Comparison of ENCODE assay signal across 22 mouse cellular contexts in the genomic region with DNA sequence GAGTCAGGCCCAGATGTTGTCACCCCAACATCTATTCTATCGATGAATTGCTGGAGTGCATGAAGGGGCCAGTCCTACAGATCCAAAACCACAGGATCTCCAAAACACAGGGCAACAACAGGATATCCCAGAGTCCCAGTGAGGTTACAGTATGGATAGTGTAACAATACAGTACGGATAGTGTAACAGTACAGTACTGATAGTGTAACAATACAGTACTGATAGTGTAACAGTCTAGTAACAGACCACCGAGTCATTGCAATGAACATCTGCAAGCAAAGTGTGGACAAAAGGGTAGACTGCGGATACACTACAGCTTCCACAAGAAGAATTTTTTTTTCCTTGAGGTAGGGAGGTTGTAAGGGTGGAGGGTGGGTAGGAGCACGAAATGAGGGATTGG. TPM values are rescaled to one million over a fixed set of nuclear protein-coding genes. Genes with fewer than 3 reads are reported as not detected.
DNase-seq lines count a peak whose midpoint lies in the region; ATAC-seq and TF ChIP-seq lines count a peak whose summit lies in the region.
"Had no signal": no experiment of that assay in that cellular context is flagged by ENCODE, and none has a peak within 500 bp of the region (broad histone marks: within the 10 kb centered on the region; RNA-seq: fewer than 3 reads in every experiment).

No protein-coding gene starts in this region.

- no peaks in the 10 kb centered on the region for H3K9me3 ChIP-seq in liver, embryonic 13.5 days (replicated peaks)
- no peaks in the 10 kb centered on the region for H3K9me3 ChIP-seq in liver, embryonic 11.5 days (ENCODE audit: control insufficient read depth, low read length)
- no peaks in the 10 kb centered on the region for H3K9me3 ChIP-seq in megakaryocyte, embryonic 14.5 days
- H3K9me3 ChIP-seq in MEL (replicated peaks; ENCODE audit: insufficient read depth, low read length), result no peaks in the 10 kb centered on the region
- H3K9me3 ChIP-seq: embryonic facial prominence, embryonic 10.5 days; embryonic facial prominence, embryonic 12.5 days; forebrain, embryonic 13.5 days; forebrain, embryonic 15.5 days had no signal

- 56% methylated on average over 5 of the region's 5 CpGs for WGBS in liver, embryonic 13.5 days (ENCODE audit: insufficient replicate concordance)
- WGBS in liver, embryonic 11.5 days, result 78% methylated on average over 5 of the region's 5 CpGs

- no peak for DNase-seq in liver, embryonic 13.5 days
- DNase-seq in liver, embryonic 11.5 days (ENCODE audit: low spot score), result no peak
- DNase-seq in MEL (ENCODE audit: low read depth, low spot score), result no peak
- no peak for DNase-seq in adrenal gland, adult (ENCODE audit: inconsistent age in 2 of 2, low spot score in 1 of 2)
- DNase-seq: adrenal gland, adult 2 months; adrenal gland, postnatal 10 days; adrenal gland, postnatal 25 days; cerebellum, adult 11 months; cerebellum, adult 18-20 months; cerebellum, adult 8-10 months; cerebellum, postnatal 10 days; cerebellum, postnatal 25 days; forebrain, postnatal 0 days had no signal

- peak in 1 of 2 experiments; percentile 58; a peak in 2 of 4 replicates for TF ChIP-seq EP300 in MEL (IDR thresholded peaks at IDR 0.05; ENCODE audit: low read depth in 1 of 2, low read length in 2 of 2)

- TF ChIP-seq CTCF in MEL (IDR thresholded peaks at IDR 0.05 in 2 of 3, conservative IDR thresholded peaks at IDR 0.05 in 1 of 3; ENCODE audit: control insufficient read depth in 1 of 3, insufficient read depth in 1 of 3, low read depth in 2 of 3, low read length in 3 of 3, poor library complexity in 1 of 3, severe bottlenecking in 1 of 3), result no peak

- no peak overlapping the region for H3K4me2 ChIP-seq in liver, embryonic 13.5 days
- H3K4me2 ChIP-seq in liver, embryonic 11.5 days, result no peak overlapping the region
- H3K4me2 ChIP-seq: embryonic facial prominence, embryonic 12.5 days; forebrain, embryonic 13.5 days; forebrain, embryonic 15.5 days had no signal

- no peak overlapping the region for H3K4me3 ChIP-seq in liver, embryonic 13.5 days (replicated peaks)
- no peak overlapping the region for H3K4me3 ChIP-seq in liver, embryonic 11.5 days (ENCODE audit: low read depth, low read length)
- H3K4me3 ChIP-seq in megakaryocyte, embryonic 14.5 days (replicated peaks), result peak overlapping the region; percentile 56
- no peak overlapping the region for H3K4me3 ChIP-seq in MEL (ENCODE audit: control insufficient read depth in 1 of 2, insufficient read depth in 1 of 2, low read depth in 2 of 2, low read length in 2 of 2)
- H3K4me3 ChIP-seq: embryonic facial prominence, embryonic 10.5 days; embryonic facial prominence, embryonic 12.5 days; forebrain, embryonic 13.5 days; forebrain, embryonic 15.5 days had no signal

- peaks cover 12% of the 10 kb centered on the region for H3K36me3 ChIP-seq in liver, embryonic 13.5 days
- no peaks in the 10 kb centered on the region; the same call in 1 of the 2 replicates for H3K36me3 ChIP-seq in liver, embryonic 11.5 days (ENCODE audit: control insufficient read depth, insufficient read depth, low read length)
- H3K36me3 ChIP-seq in megakaryocyte, embryonic 14.5 days (replicated peaks; ENCODE audit: low read length), result peaks cover 90% of the 10 kb centered on the region
- peaks cover 8 to 9% of the 10 kb centered on the region in 2 experiments for H3K36me3 ChIP-seq in MEL (ENCODE audit: control insufficient read depth in 1 of 2, insufficient read depth in 2 of 2, low read length in 2 of 2)
- H3K36me3 ChIP-seq: forebrain, embryonic 15.5 days had no signal

- H3K9ac ChIP-seq in liver, embryonic 13.5 days, result peak overlapping the region; percentile 29; the same call in 1 of the 2 replicates
- no peak overlapping the region for H3K9ac ChIP-seq in liver, embryonic 11.5 days (ENCODE audit: low read depth, low read length)
- no peak overlapping the region for H3K9ac ChIP-seq in MEL (ENCODE audit: control insufficient read depth, low read depth, low read length, poor library complexity, severe bottlenecking)
- H3K9ac ChIP-seq: embryonic facial prominence, embryonic 12.5 days; forebrain, embryonic 13.5 days; forebrain, embryonic 15.5 days; forebrain, postnatal 0 days had no signal

- H3K27me3 ChIP-seq in liver, embryonic 13.5 days, result no peaks in the 10 kb centered on the region
- no peaks in the 10 kb centered on the region for H3K27me3 ChIP-seq in liver, embryonic 11.5 days (replicated peaks; ENCODE audit: control insufficient read depth, insufficient read depth, low read length)
- no peaks in the 10 kb centered on the region for H3K27me3 ChIP-seq in megakaryocyte, embryonic 14.5 days (replicated peaks)
- H3K27me3 ChIP-seq in MEL (ENCODE audit: control insufficient read depth in 1 of 2, insufficient read depth in 2 of 2, low read length in 2 of 2), result no peaks in the 10 kb centered on the region
- H3K27me3 ChIP-seq: embryonic facial prominence, embryonic 12.5 days; forebrain, embryonic 13.5 days; forebrain, embryonic 15.5 days; Patski had no signal

- peaks cover 52% of the 10 kb centered on the region for H3K4me1 ChIP-seq in liver, embryonic 13.5 days (replicated peaks)
- peaks cover 21% of the 10 kb centered on the region for H3K4me1 ChIP-seq in liver, embryonic 11.5 days (replicated peaks; ENCODE audit: control insufficient read depth, insufficient read depth, low read length)
- peaks cover 93% of the 10 kb centered on the region for H3K4me1 ChIP-seq in megakaryocyte, embryonic 14.5 days
- peaks cover 7 to 13% of the 10 kb centered on the region in 2 experiments for H3K4me1 ChIP-seq in MEL (ENCODE audit: control insufficient read depth in 1 of 2, insufficient read depth in 2 of 2, low read length in 2 of 2)
- H3K4me1 ChIP-seq: embryonic facial prominence, embryonic 12.5 days had no signal

- H3K79me2 ChIP-seq in MEL (ENCODE audit: control insufficient read depth, insufficient read depth, low read length, poor library complexity), result peaks cover 50% of the 10 kb centered on the region

- ATAC-seq in liver, embryonic 13.5 days (ENCODE audit: low read depth), result no peak
- ATAC-seq in liver, embryonic 11.5 days (replicated peaks; ENCODE audit: low FRiP score), result no peak
- no peak for ATAC-seq in megakaryocyte, adult 5-6 weeks (ENCODE audit: poor library complexity, severe bottlenecking)
- ATAC-seq in megakaryocyte-erythroid progenitor cell, adult 5-6 weeks (replicated peaks; ENCODE audit: low FRiP score, low TSS enrichment, poor library complexity, severe bottlenecking), result peak; percentile 56
- ATAC-seq: activated CD4-positive, CD25-positive, alpha-beta regulatory T cell, adult 4 months; forebrain, embryonic 13.5 days; forebrain, embryonic 15.5 days; forebrain, postnatal 0 days; Patski had no signal

- TF ChIP-seq RAD21 in MEL (IDR thresholded peaks at IDR 0.05; ENCODE audit: low read depth, low read length), result no peak

- no peak for TF ChIP-seq POLR2A in MEL (IDR thresholded peaks at IDR 0.05; ENCODE audit: control insufficient read depth in 1 of 2, insufficient read depth in 1 of 2, low read depth in 1 of 2, low read length in 2 of 2, poor library complexity in 1 of 2)

- peak overlapping the region; percentile 86; the same call in 1 of the 2 replicates for H3K27ac ChIP-seq in liver, embryonic 13.5 days
- H3K27ac ChIP-seq in liver, embryonic 11.5 days (ENCODE audit: low read depth, low read length), result no peak overlapping the region
- no peak overlapping the region for H3K27ac ChIP-seq in MEL (ENCODE audit: control insufficient read depth, low read depth, low read length)
- H3K27ac ChIP-seq: embryonic facial prominence, embryonic 10.5 days; embryonic facial prominence, embryonic 12.5 days; forebrain, embryonic 13.5 days; forebrain, embryonic 15.5 days had no signal

TF ChIP-seq in MEL, 35 proteins besides CTCF, POLR2A, EP300 and RAD21:
- TF ChIP-seq GATA1 (IDR thresholded peaks at IDR 0.05; ENCODE audit: low read depth, low read length) (0 out of 2 replicates have a peak, but pooled peaks have one; percentile 18), MYB (IDR thresholded peaks at IDR 0.05; ENCODE audit: low read depth, low read length) (0 out of 2 replicates have a peak, but pooled peaks have one; percentile 25), TBP (IDR thresholded peaks at IDR 0.05; ENCODE audit: low read depth, low read length) (no peak)

RNA-seq across cellular contexts. Expression of a gene that starts 12.2 kb away (rescaled TPM):
- 14.1 and 20.0 TPM in 2 replicates for polyA plus RNA-seq in liver, embryonic 13.5 days (2015; fragmentation: Nextera tagmentation; extraction: Ambion mirVana)
- 45.4 and 46.5 TPM in 2 replicates for polyA plus RNA-seq in liver, embryonic 11.5 days (2014; fragmentation: Nextera tagmentation; extraction: Ambion mirVana)
- polyA plus RNA-seq in megakaryocyte, embryonic 14.5 days (2012; ENCODE audit: insufficient read depth, low replicate concordance), result 183 and 335 TPM in 2 replicates
- total RNA-seq in megakaryocyte, adult 5-6 weeks (2015), result 41.0 and 47.8 TPM in 2 replicates
- total RNA-seq in megakaryocyte, adult 5-6 weeks (2017), result 37.9 and 55.4 TPM in 2 replicates
- total RNA-seq in MEL (2012; rRNA removed), result 38.5 and 43.1 TPM in 2 replicates
- 10 to 100 TPM in 1 of 2 experiments, not detected in 1; 53.1 TPM for polyA plus RNA-seq in MEL (2012; ENCODE audit: insufficient read depth in 1 of 2, insufficient read length in 2 of 2, low read depth in 1 of 2, low replicate concordance in 2 of 2, missing spikeins in 1 of 2)
- total RNA-seq in megakaryocyte-erythroid progenitor cell, adult 5-6 weeks (2014; fragmentation: Nextera tagmentation), result 69.2 and 98.4 TPM in 2 replicates
- total RNA-seq in megakaryocyte-erythroid progenitor cell, adult 5-6 weeks (2017), result 77.3 and 106 TPM in 2 replicates

RNA-seq across cellular contexts. Expression of a gene that starts 40.9 kb away (rescaled TPM):
- 5.7 and 6.2 TPM in 2 replicates for polyA plus RNA-seq in liver, embryonic 13.5 days (2015; fragmentation: Nextera tagmentation; extraction: Ambion mirVana)
- polyA plus RNA-seq in liver, embryonic 11.5 days (2014; fragmentation: Nextera tagmentation; extraction: Ambion mirVana), result 11.7 and 12.5 TPM in 2 replicates
- polyA plus RNA-seq in megakaryocyte, embryonic 14.5 days (2012; ENCODE audit: insufficient read depth, low replicate concordance), result 1.5 and 5.7 TPM in 2 replicates
- total RNA-seq in megakaryocyte, adult 5-6 weeks (2015), result 7.4 and 7.5 TPM in 2 replicates
- total RNA-seq in megakaryocyte, adult 5-6 weeks (2017), result 2.9 and 4.2 TPM in 2 replicates
- 6.3 and 7.2 TPM in 2 replicates for total RNA-seq in MEL (2012; rRNA removed)
- polyA plus RNA-seq in MEL (2012; ENCODE audit: insufficient read depth in 1 of 2, insufficient read length in 2 of 2, low read depth in 1 of 2, low replicate concordance in 2 of 2, missing spikeins in 1 of 2), result 10 to 100 TPM in 1 of 2 experiments, not detected in 1; 11.6 TPM
- 10.1 and 10.5 TPM in 2 replicates for total RNA-seq in megakaryocyte-erythroid progenitor cell, adult 5-6 weeks (2014; fragmentation: Nextera tagmentation)
- total RNA-seq in megakaryocyte-erythroid progenitor cell, adult 5-6 weeks (2017), result 5.3 and 9.2 TPM in 2 replicates
